Mouse (Mus musculus): ENCODE results near the gene Taar8c. TPM values are rescaled to one million over a fixed set of nuclear protein-coding genes. Genes with fewer than 3 reads are reported as not detected.
"Not testable (repeated sequence)": the region's sequence is repeated elsewhere in the genome, so short reads cannot be mapped to it uniquely, and the experiment has no call there.

The Taar8c gene
- polyA plus RNA-seq (2015; fragmentation: Nextera tagmentation; extraction: Ambion mirVana), result not detected in 2 replicates

DNA sequence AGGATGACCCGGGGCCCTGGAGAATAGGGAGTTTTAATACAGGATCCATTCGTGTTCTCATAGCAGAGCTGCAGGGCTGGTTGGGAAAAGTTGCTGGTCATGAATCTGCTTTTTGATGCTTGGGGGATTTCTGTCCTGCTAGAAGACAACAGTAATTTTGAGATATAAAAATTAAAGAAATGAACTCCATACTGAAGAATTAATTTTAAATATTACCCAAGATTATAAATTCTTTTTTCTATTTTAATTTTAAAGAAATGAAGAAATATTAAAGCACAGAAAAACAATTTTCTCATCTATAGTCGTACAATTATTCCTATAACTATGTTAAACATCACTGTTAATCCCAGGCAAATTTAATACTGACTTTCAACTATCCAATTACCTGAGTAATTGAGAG lies at the start of gene Taar8c:
Gene Taar8c, minus strand, starts transcription at position 101 of the 400 bp plus-strand sequence.
- not testable (repeated sequence) for H3K36me3 ChIP-seq; H3K4me3 ChIP-seq; H3K9ac ChIP-seq; H3K27ac ChIP-seq (replicated peaks); H3K4me1 ChIP-seq; H3K9me3 ChIP-seq; H3K4me2 ChIP-seq; ATAC-seq (ENCODE audit: extremely low read depth, insufficient number of reproducible peaks, low FRiP score, low TSS enrichment); H3K27me3 ChIP-seq (replicated peaks)
- 68% methylated on average over 1 of the region's 3 CpGs for whole genome bisulfite sequencing

DNA sequence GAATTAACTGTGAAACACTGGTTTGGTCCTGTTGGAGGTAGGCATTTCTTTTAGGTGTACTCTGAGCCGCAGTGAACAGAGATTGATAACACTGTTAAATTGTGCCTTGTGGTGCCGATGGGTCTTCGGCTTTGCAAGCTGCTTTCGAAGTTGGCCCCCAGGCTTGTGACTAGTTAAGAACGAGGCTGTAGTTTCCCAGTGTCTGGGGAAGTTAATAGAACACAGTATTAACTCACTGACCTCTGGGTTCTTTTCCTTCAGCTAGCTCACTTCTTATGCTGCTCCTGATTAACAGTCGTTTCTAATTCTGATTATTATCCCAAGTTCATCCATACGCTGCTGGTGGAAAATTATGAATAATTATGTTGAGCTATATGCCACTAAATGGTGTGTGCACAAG lies 48.4 kb upstream of the Taar8c start:
- peak overlapping the region; percentile 77 for H3K4me2 ChIP-seq
- peaks cover 30% of the 10 kb centered on the region for H3K4me1 ChIP-seq
- peak overlapping the region; percentile 82 for H3K4me3 ChIP-seq
- ATAC-seq (ENCODE audit: extremely low read depth, insufficient number of reproducible peaks, low FRiP score, low TSS enrichment), result no peak
- 31% methylated on average over 7 of the region's 7 CpGs for WGBS
- no peaks in the 10 kb centered on the region for H3K9me3 ChIP-seq
- peaks cover 16% of the 10 kb centered on the region for H3K36me3 ChIP-seq
- H3K9ac ChIP-seq, result peak overlapping the region; percentile 90
- H3K27me3 ChIP-seq (replicated peaks), result no peaks in the 10 kb centered on the region
- H3K27ac ChIP-seq (replicated peaks), result no peak overlapping the region

DNA sequence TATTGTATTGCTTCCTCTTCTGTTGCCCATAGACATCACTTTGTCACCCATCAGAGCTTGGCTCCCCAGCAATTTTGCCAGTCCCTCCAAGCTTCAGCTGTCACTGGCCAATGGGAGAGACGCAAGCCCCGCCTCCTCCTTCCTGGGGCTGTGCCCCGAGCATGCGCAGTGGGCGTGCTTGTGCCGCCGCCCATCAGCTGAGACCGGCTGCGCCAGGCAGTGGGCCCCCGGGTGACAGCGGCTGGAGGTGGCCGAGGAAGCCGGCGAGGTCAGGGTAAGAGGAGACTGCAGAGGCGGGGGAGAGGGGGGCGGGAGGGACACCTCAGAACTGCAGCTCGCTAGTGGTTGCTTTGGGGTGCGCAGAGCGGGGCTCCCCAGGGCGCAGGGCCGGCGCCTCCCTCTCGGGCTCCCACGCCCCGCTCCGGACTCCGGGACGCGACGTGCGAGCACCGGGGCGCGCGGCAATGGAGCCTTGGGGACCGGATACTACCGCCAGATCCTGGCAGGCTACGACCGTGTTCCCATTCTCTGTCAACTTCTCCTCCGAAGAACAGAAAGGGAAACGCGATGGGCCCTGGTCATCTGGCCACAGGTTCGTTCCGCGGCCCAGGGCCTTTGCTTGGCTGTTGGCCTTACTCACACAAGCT lies 47.5 kb upstream of the Taar8c start, which contains the start of gene Stx7:
Gene Stx7, plus strand, starts transcription at position 168 of the 647 bp plus-strand sequence.
- H3K27ac ChIP-seq (replicated peaks), result peak within 1 kb of the TSS; percentile 82
- H3K36me3 ChIP-seq, result peaks cover 11% of the 10 kb centered on the region; the same call in 1 of the 2 replicates
- peaks cover 30% of the 10 kb centered on the region for H3K4me1 ChIP-seq
- ATAC-seq (ENCODE audit: extremely low read depth, insufficient number of reproducible peaks, low FRiP score, low TSS enrichment), result peak; percentile 92
- 0% methylated on average over 44 of the region's 45 CpGs for WGBS
- no peaks in the 10 kb centered on the region for H3K9me3 ChIP-seq
- peak within 1 kb of the TSS; percentile 90 for H3K9ac ChIP-seq
- H3K27me3 ChIP-seq (replicated peaks), result no peaks in the 10 kb centered on the region
- peak within 1 kb of the TSS; percentile 82 for H3K4me3 ChIP-seq
- peak within 1 kb of the TSS; percentile 77 for H3K4me2 ChIP-seq

DNA sequence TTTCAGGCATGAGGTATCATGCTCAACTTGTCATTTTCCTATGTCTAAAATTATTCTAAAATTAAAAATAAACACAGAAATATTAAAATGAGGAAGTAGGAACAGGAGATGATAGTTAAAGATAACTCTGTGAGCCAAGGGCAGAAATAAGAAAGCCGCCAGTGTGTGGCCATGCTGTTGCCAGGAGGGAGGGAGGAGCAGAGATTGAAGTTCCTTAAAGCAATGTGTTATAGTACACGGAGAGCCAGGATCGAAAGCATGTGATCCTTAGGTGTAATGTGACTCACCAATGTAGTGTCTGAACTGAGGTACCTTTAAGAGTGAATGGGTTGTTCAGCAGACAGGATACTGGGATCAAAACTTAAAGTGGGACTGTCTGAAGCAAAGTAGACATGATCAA lies 41.0 kb upstream of the Taar8c start:
- no peak overlapping the region for H3K9ac ChIP-seq
- H3K27me3 ChIP-seq (replicated peaks), result no peaks in the 10 kb centered on the region
- WGBS, result 70% methylated on average over 3 of the region's 3 CpGs
- no peaks in the 10 kb centered on the region for H3K4me1 ChIP-seq
- H3K36me3 ChIP-seq, result no peaks in the 10 kb centered on the region
- no peak overlapping the region for H3K27ac ChIP-seq (replicated peaks)
- H3K4me3 ChIP-seq, result no peak overlapping the region
- no peak for ATAC-seq (ENCODE audit: extremely low read depth, insufficient number of reproducible peaks, low FRiP score, low TSS enrichment)
- H3K4me2 ChIP-seq, result no peak overlapping the region
- H3K9me3 ChIP-seq, result no peaks in the 10 kb centered on the region

DNA sequence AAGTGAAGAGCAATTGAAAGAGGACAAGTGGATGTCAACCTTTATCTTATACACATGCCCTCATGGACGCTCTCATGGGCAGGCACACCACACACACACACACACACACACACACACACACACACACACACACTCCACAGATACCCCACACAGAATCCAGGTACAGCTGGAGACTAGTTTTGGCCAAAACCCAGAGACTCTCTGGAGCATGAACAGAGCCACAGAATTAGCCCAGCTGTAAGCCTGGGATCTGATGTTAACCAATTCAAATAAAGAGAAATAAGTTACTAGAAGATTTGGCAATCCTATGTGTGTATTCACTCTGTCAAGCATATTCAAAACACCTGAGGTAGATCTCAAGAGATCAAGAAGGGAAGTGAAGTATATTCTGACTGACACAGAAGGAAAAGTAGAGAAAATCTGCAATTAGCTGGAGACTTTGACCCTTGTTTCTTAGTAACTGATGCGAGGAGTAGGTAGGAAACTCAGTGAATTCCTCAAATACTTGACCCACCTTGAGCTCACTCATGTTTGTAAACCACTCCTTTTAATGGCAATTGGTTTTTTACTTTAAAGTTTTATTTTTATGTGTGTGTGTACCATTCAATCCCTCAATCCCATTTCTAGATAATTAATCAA lies 37.0 kb upstream of the Taar8c start:
- WGBS, result 53% methylated on average over 2 of the region's 2 CpGs
- ATAC-seq (ENCODE audit: extremely low read depth, insufficient number of reproducible peaks, low FRiP score, low TSS enrichment), result no peak
- Histone ChIP-seq H3K27ac (replicated peaks) (no peak overlapping the region), H3K4me1 (peaks cover 7% of the 10 kb centered on the region), H3K9me3 (no peaks in the 10 kb centered on the region), H3K4me2 (no peak overlapping the region), H3K27me3 (replicated peaks) (no peaks in the 10 kb centered on the region), H3K36me3 (no peaks in the 10 kb centered on the region), H3K4me3 (no peak overlapping the region), H3K9ac (no peak overlapping the region)

DNA sequence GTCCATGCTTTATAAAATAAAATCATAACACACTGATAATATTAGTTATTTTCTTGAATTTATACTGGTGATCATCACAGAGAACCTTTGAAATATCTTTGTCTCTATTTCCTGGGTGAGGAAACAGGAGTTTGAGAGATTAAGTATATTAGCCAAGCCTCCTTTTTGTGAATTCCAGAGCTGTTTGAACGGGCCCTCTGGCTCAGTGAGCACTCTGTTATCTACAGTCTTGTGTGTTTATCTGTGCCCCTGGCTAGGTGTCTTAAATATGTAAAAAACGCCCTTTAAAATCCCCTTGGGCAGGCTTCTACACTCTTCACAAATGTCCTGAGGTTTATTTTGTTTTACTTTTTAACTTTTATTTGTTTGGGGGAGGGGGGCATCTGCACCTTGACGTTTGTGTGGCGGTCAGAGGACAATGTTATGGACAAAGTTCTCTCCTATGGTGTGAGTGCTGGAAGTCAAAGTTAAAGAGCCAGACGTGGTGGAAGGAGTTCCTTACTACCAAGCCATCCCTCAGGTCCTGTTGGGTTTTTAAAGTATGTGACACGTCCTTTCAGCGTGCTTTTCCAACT lies 32.4 kb upstream of the Taar8c start:
- 35% methylated on average over 7 of the region's 7 CpGs for WGBS
- ATAC-seq (ENCODE audit: extremely low read depth, insufficient number of reproducible peaks, low FRiP score, low TSS enrichment), result no peak
- peaks cover 20% of the 10 kb centered on the region for H3K4me1 ChIP-seq

DNA sequence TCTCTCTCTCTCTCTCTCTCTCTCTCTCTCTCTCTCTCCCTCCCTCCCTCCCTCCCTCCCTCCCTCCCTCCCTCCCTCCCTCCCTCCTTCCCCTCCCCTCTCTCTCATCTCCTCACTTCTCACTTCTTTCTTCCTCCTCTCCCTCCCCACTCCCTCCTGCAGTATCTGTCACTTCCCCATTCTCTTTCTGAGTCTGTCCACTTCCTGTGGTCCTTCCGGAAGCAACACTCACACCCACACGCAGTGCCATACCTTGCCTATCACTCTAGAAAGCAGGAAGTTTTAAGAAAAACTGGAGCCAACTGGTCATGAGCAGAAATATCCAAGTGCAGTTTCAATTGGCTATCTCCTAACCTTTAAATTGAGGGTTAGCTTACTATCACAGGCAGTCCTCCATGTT lies 31.4 kb upstream of the Taar8c start:
- Histone ChIP-seq H3K4me2 (no peak overlapping the region), H3K9ac (no peak overlapping the region), H3K4me3 (no peak overlapping the region), H3K36me3 (no peaks in the 10 kb centered on the region), H3K4me1 (peaks cover 20% of the 10 kb centered on the region), H3K9me3 (no peaks in the 10 kb centered on the region), H3K27me3 (replicated peaks) (no peaks in the 10 kb centered on the region), H3K27ac (replicated peaks) (no peak overlapping the region)
- WGBS, result 14% methylated on average over 2 of the region's 2 CpGs
- no peak for ATAC-seq (ENCODE audit: extremely low read depth, insufficient number of reproducible peaks, low FRiP score, low TSS enrichment)

More for the DNA sequence above, 32.4 kb upstream of the Taar8c start:
- no peaks in the 10 kb centered on the region for H3K9me3 ChIP-seq
- H3K9ac ChIP-seq, result no peak overlapping the region
- no peak overlapping the region for H3K4me3 ChIP-seq
- no peak overlapping the region for H3K4me2 ChIP-seq
- no peaks in the 10 kb centered on the region for H3K36me3 ChIP-seq
- H3K27ac ChIP-seq (replicated peaks), result no peak overlapping the region
- no peaks in the 10 kb centered on the region for H3K27me3 ChIP-seq (replicated peaks)

DNA sequence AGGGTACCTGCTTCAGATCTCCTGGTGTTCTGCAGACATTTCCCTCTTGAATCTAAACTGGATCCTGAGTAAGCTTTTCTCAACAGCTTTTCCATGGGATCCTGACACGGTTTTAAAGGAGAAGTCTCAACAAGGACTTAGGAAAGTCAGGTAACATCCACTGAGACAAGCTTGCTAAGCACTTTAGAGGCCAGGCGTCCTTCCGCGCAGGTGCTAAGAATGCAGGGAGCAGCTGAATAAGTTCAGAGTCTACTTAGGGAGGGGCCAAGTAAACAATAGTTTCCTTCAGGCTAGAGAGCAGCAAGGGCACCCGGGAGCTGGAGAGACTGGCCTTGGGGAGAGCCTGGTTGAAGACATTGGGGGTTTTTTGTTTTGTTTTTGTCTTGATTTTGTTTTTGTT lies 30.6 kb upstream of the Taar8c start:
- Histone ChIP-seq H3K4me2 (peak overlapping the region; percentile 60), H3K27ac (replicated peaks) (0 out of 2 replicates have a peak overlapping the region, but pooled peaks have one; percentile 20), H3K4me3 (no peak overlapping the region), H3K9ac (peak overlapping the region; percentile 71; the same call in 1 of the 2 replicates), H3K36me3 (no peaks in the 10 kb centered on the region), H3K27me3 (replicated peaks) (no peaks in the 10 kb centered on the region), H3K4me1 (peaks cover 20% of the 10 kb centered on the region), H3K9me3 (no peaks in the 10 kb centered on the region)
- ATAC-seq (ENCODE audit: extremely low read depth, insufficient number of reproducible peaks, low FRiP score, low TSS enrichment), result no peak
- WGBS, result 15% methylated on average over 5 of the region's 5 CpGs

DNA sequence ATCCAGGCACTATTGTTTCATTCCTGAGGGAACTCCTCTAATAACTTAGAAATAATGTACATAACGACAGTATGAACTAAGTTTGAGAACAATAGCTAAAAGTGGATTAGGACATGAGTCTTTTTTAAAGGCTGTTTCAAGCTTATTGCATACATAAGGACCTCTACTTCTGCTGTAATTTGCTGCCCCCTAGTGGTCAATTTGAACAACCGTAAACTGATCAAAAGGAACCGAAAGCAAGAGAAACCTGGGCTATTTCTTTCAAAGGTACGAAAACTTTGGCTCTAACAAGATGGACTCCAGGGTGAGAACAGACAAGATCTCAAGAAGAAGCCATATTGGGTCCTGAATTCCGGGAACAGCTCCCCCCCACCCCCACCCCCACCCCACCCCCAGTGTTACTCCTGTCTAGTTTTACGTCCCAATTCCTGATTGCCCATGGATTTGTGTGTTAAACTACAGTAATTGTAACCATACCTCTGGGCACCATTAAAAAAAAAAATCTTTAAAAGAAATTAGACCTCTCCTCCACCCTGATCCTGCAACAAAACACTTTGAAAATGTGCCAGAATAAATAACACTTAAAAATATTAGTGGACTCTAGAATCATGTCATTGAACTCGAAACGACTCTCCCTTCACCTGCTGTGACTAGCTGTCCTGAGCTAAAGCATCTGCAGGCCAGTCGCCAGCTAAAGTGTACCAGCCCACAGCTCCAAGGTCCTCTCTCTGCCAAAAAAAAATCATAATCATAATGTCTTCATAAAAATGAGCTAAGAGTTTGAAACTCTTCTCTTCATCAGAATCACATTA lies 29.9 kb upstream of the Taar8c start:
- no peaks in the 10 kb centered on the region for H3K36me3 ChIP-seq
- peaks cover 20% of the 10 kb centered on the region for H3K4me1 ChIP-seq
- peak overlapping the region; percentile 60 for H3K4me2 ChIP-seq
- no peak for ATAC-seq (ENCODE audit: extremely low read depth, insufficient number of reproducible peaks, low FRiP score, low TSS enrichment)
- no peaks in the 10 kb centered on the region for H3K9me3 ChIP-seq
- 21% methylated on average over 9 of the region's 9 CpGs for WGBS
- H3K27ac ChIP-seq (replicated peaks), result no peak overlapping the region
- H3K9ac ChIP-seq, result peak overlapping the region; percentile 71
- H3K4me3 ChIP-seq, result peak overlapping the region; percentile 45
- H3K27me3 ChIP-seq (replicated peaks), result no peaks in the 10 kb centered on the region

DNA sequence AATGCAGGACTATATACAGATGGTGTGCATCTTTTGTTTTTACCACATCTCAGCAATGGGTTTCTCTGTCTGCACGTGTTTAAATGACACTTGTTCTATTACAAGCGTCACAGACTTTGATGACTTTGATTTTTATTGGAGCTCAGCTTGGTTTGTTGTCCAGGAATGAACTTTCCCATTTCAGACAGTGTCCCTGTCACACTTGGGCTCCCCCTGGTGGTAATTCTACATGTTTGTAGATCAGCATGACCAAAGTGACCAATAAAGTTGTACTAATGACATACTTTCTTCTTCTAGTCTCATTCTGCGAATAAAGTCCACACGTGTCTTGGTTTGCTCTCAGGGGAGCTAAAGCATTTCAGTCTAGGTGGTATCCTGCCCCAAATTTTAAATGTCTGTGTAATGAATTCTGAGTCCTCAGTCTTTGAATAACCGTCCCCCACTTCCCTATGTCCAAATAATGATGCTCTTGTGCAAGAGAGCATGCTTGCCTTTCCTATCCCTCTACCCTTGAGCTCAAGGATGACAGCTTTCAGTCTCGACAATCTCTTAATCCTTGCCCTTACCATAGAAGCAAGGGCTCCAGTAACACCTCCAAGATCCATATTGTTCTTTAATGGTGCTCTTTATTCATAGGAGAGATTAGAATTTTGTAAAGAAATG lies 9.5 kb upstream of the Taar8c start:
- no peak overlapping the region for H3K27ac ChIP-seq (replicated peaks)
- WGBS, result 41% methylated on average over 6 of the region's 6 CpGs

DNA sequence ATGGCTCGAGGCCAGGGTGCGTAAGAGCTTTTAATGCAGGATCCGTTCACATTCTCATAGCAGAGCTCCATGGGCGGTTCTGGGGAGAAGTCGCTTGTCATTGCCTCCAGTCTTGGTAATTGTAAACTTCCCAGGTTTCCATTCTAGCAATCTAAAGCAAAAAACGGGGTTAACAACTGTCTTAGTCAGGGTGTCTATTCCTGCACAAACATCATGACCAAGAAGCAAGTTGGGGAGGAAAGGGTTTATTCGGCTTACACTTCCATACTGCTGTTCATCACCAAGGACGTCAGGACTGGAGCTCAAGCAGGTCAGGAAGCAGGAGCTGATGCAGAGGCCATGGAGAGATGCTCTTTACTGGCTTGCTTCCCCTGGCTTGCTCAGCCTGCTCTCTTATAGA lies 7.7 kb upstream of the Taar8c start, which contains the start of gene Taar9:
Gene Taar9, minus strand, starts transcription at position 101 of the 400 bp plus-strand sequence.
- not testable (repeated sequence) for H3K4me2 ChIP-seq; H3K4me3 ChIP-seq; H3K9me3 ChIP-seq; ATAC-seq (ENCODE audit: extremely low read depth, insufficient number of reproducible peaks, low FRiP score, low TSS enrichment); H3K27me3 ChIP-seq (replicated peaks); H3K36me3 ChIP-seq; H3K9ac ChIP-seq; H3K27ac ChIP-seq (replicated peaks); H3K4me1 ChIP-seq
- 76% methylated on average over 8 of the region's 8 CpGs for WGBS

More for the DNA sequence above, 9.5 kb upstream of the Taar8c start:
- Histone ChIP-seq H3K4me2 (no peak overlapping the region), H3K4me1 (no peaks in the 10 kb centered on the region), H3K27me3 (replicated peaks) (no peaks in the 10 kb centered on the region), H3K9ac (no peak overlapping the region), H3K9me3 (peaks cover 14% of the 10 kb centered on the region; the same call in 1 of the 2 replicates), H3K4me3 (no peak overlapping the region), H3K36me3 (no peaks in the 10 kb centered on the region)
- ATAC-seq (ENCODE audit: extremely low read depth, insufficient number of reproducible peaks, low FRiP score, low TSS enrichment), result no peak

All from heart, embryonic 13.5 days (tissue).